Mouse (Mus musculus): ENCODE measurements around the gene Ceacam19. TPM values are rescaled to one million over a fixed set of nuclear protein-coding genes. Genes with fewer than 3 reads are reported as not detected.
A peak's percentile ranks its signal among the peaks of the same experiment; 100 is the strongest.

Ceacam19 gene
- polyA plus RNA-seq, 1 experiment from 2014 or later = not detected

- H3K4me1 ChIP-seq (ENCODE audit: control insufficient read depth, insufficient read depth, low read length) = no peaks in the 10 kb centered on the region
- H3K27ac ChIP-seq (ENCODE audit: low read depth, low read length) = no peak overlapping the region
- 93% methylated on average over 20 of the region's 20 CpGs for WGBS
- no peaks in the 10 kb centered on the region for H3K36me3 ChIP-seq (ENCODE audit: control insufficient read depth, insufficient read depth, low read length)
- H3K4me2 ChIP-seq (ENCODE audit: low read depth) = no peak overlapping the region
- peaks cover 4% of the 10 kb centered on the region; the same call in 1 of the 2 replicates for H3K27me3 ChIP-seq (ENCODE audit: control insufficient read depth, insufficient read depth, low read length)
- no peak overlapping the region for H3K4me3 ChIP-seq (ENCODE audit: low read depth, low read length)
- no peaks in the 10 kb centered on the region for H3K9me3 ChIP-seq (ENCODE audit: control insufficient read depth, low read length)
- H3K9ac ChIP-seq (ENCODE audit: low read length) = no peak overlapping the region
- DNase-seq (ENCODE audit: low spot score) (no peak), ATAC-seq (ENCODE audit: insufficient read depth, low FRiP score, low TSS enrichment) (no peak)
Observed at GRCm38 (mm10) chr7:19853526-19853925, 34.2 kb downstream of the Ceacam19 start.

GRCm38 (mm10) chr7:19851858-19852570, 35.8 kb downstream of the Ceacam19 start, which contains the start of gene Gm19345:
Gene Gm19345 (plus strand): TSS chr7:19852003.
- H3K4me2 ChIP-seq (ENCODE audit: low read depth) = peak within 1 kb of the TSS; percentile 23
- H3K4me1 ChIP-seq (ENCODE audit: control insufficient read depth, insufficient read depth, low read length) = no peaks in the 10 kb centered on the region
- H3K27ac ChIP-seq (ENCODE audit: low read depth, low read length) = no peak within 1 kb of the TSS
- peak; percentile 47 for DNase-seq (ENCODE audit: low spot score)
- no peaks in the 10 kb centered on the region for H3K9me3 ChIP-seq (ENCODE audit: control insufficient read depth, low read length)
- 0 out of 2 replicates have a peak within 1 kb of the TSS, but pooled peaks have one; percentile 26 for H3K9ac ChIP-seq (ENCODE audit: low read length)
- 5% methylated on average over 30 of the region's 33 CpGs for WGBS
- H3K4me3 ChIP-seq (ENCODE audit: low read depth, low read length) = no peak within 1 kb of the TSS
- ATAC-seq (ENCODE audit: insufficient read depth, low FRiP score, low TSS enrichment) = peak; percentile 53
- no peaks in the 10 kb centered on the region for H3K36me3 ChIP-seq (ENCODE audit: control insufficient read depth, insufficient read depth, low read length)
- peaks cover 4% of the 10 kb centered on the region; the same call in 1 of the 2 replicates for H3K27me3 ChIP-seq (ENCODE audit: control insufficient read depth, insufficient read depth, low read length)

GRCm38 (mm10) chr7:19844521-19845171, 43.1 kb downstream of the Ceacam19 start:
- WGBS = 67% methylated on average over 15 of the region's 15 CpGs
- Histone ChIP-seq H3K9me3 (ENCODE audit: control insufficient read depth, low read length) (no peaks in the 10 kb centered on the region), H3K27me3 (ENCODE audit: control insufficient read depth, insufficient read depth, low read length) (peaks cover 7% of the 10 kb centered on the region; the same call in 1 of the 2 replicates), H3K9ac (ENCODE audit: low read length) (no peak overlapping the region), H3K27ac (ENCODE audit: low read depth, low read length) (no peak overlapping the region), H3K4me2 (ENCODE audit: low read depth) (no peak overlapping the region), H3K4me3 (ENCODE audit: low read depth, low read length) (no peak overlapping the region), H3K4me1 (ENCODE audit: control insufficient read depth, insufficient read depth, low read length) (no peaks in the 10 kb centered on the region), H3K36me3 (ENCODE audit: control insufficient read depth, insufficient read depth, low read length) (no peaks in the 10 kb centered on the region)
- no peak for DNase-seq (ENCODE audit: low spot score)
- no peak for ATAC-seq (ENCODE audit: insufficient read depth, low FRiP score, low TSS enrichment)

GRCm38 (mm10) chr7:19843561-19843960, 44.2 kb downstream of the Ceacam19 start:
- 0 out of 2 replicates have a peak, but pooled peaks have one; percentile 60 for ATAC-seq (ENCODE audit: insufficient read depth, low FRiP score, low TSS enrichment)
- DNase-seq (ENCODE audit: low spot score) = peak; percentile 77
- no peak overlapping the region for H3K4me3 ChIP-seq (ENCODE audit: low read depth, low read length)
- H3K27me3 ChIP-seq (ENCODE audit: control insufficient read depth, insufficient read depth, low read length) = peaks cover 7% of the 10 kb centered on the region; the same call in 1 of the 2 replicates
- 4% methylated on average over 11 of the region's 11 CpGs for WGBS
- H3K36me3 ChIP-seq (ENCODE audit: control insufficient read depth, insufficient read depth, low read length) = no peaks in the 10 kb centered on the region
- H3K4me2 ChIP-seq (ENCODE audit: low read depth) = no peak overlapping the region
- H3K4me1 ChIP-seq (ENCODE audit: control insufficient read depth, insufficient read depth, low read length) = no peaks in the 10 kb centered on the region
- no peak overlapping the region for H3K27ac ChIP-seq (ENCODE audit: low read depth, low read length)
- no peaks in the 10 kb centered on the region for H3K9me3 ChIP-seq (ENCODE audit: control insufficient read depth, low read length)
- H3K9ac ChIP-seq (ENCODE audit: low read length) = no peak overlapping the region

GRCm38 (mm10) chr7:19842885-19843504, 44.8 kb downstream of the Ceacam19 start:
- ATAC-seq (ENCODE audit: insufficient read depth, low FRiP score, low TSS enrichment) = 0 out of 2 replicates have a peak, but pooled peaks have one; percentile 16
- H3K4me2 ChIP-seq (ENCODE audit: low read depth) = no peak overlapping the region
- no peaks in the 10 kb centered on the region for H3K4me1 ChIP-seq (ENCODE audit: control insufficient read depth, insufficient read depth, low read length)
- 36% methylated on average over 19 of the region's 19 CpGs for WGBS
- H3K9ac ChIP-seq (ENCODE audit: low read length) = no peak overlapping the region
- peaks cover 7% of the 10 kb centered on the region; the same call in 1 of the 2 replicates for H3K27me3 ChIP-seq (ENCODE audit: control insufficient read depth, insufficient read depth, low read length)
- H3K27ac ChIP-seq (ENCODE audit: low read depth, low read length) = no peak overlapping the region
- H3K4me3 ChIP-seq (ENCODE audit: low read depth, low read length) = no peak overlapping the region
- H3K9me3 ChIP-seq (ENCODE audit: control insufficient read depth, low read length) = no peaks in the 10 kb centered on the region
- no peak for DNase-seq (ENCODE audit: low spot score)
- no peaks in the 10 kb centered on the region for H3K36me3 ChIP-seq (ENCODE audit: control insufficient read depth, insufficient read depth, low read length)

GRCm38 (mm10) chr7:19841686-19842413, 45.9 kb downstream of the Ceacam19 start:
- Histone ChIP-seq H3K9ac (ENCODE audit: low read length) (no peak overlapping the region), H3K27ac (ENCODE audit: low read depth, low read length) (no peak overlapping the region), H3K36me3 (ENCODE audit: control insufficient read depth, insufficient read depth, low read length) (no peaks in the 10 kb centered on the region), H3K9me3 (ENCODE audit: control insufficient read depth, low read length) (no peaks in the 10 kb centered on the region), H3K27me3 (ENCODE audit: control insufficient read depth, insufficient read depth, low read length) (peaks cover 7% of the 10 kb centered on the region; the same call in 1 of the 2 replicates), H3K4me2 (ENCODE audit: low read depth) (no peak overlapping the region), H3K4me1 (ENCODE audit: control insufficient read depth, insufficient read depth, low read length) (no peaks in the 10 kb centered on the region), H3K4me3 (ENCODE audit: low read depth, low read length) (no peak overlapping the region)
- no peak for DNase-seq (ENCODE audit: low spot score)
- ATAC-seq (ENCODE audit: insufficient read depth, low FRiP score, low TSS enrichment) = no peak
- 84% methylated on average over 21 of the region's 21 CpGs for WGBS

- H3K4me1 ChIP-seq (ENCODE audit: control insufficient read depth, insufficient read depth, low read length) = no peaks in the 10 kb centered on the region
- H3K36me3 ChIP-seq (ENCODE audit: control insufficient read depth, insufficient read depth, low read length) = no peaks in the 10 kb centered on the region
- H3K27me3 ChIP-seq (ENCODE audit: control insufficient read depth, insufficient read depth, low read length) = peaks cover 7% of the 10 kb centered on the region; the same call in 1 of the 2 replicates
- DNase-seq (ENCODE audit: low spot score) (no peak), ATAC-seq (ENCODE audit: insufficient read depth, low FRiP score, low TSS enrichment) (no peak)
- H3K4me2 ChIP-seq (ENCODE audit: low read depth) = no peak overlapping the region
- H3K9ac ChIP-seq (ENCODE audit: low read length) = no peak overlapping the region
- WGBS = 82% methylated on average over 3 of the region's 3 CpGs
- no peak overlapping the region for H3K27ac ChIP-seq (ENCODE audit: low read depth, low read length)
- H3K9me3 ChIP-seq (ENCODE audit: control insufficient read depth, low read length) = no peaks in the 10 kb centered on the region
- no peak overlapping the region for H3K4me3 ChIP-seq (ENCODE audit: low read depth, low read length)
Observed at GRCm38 (mm10) chr7:19840936-19841335, 46.8 kb downstream of the Ceacam19 start.

- ATAC-seq (ENCODE audit: insufficient read depth, low FRiP score, low TSS enrichment) (no peak), DNase-seq (ENCODE audit: low spot score) (no peak)
- H3K4me3 ChIP-seq (ENCODE audit: low read depth, low read length) = no peak overlapping the region
- H3K9ac ChIP-seq (ENCODE audit: low read length) = no peak overlapping the region
- peaks cover 7% of the 10 kb centered on the region; the same call in 1 of the 2 replicates for H3K27me3 ChIP-seq (ENCODE audit: control insufficient read depth, insufficient read depth, low read length)
- H3K4me2 ChIP-seq (ENCODE audit: low read depth) = no peak overlapping the region
- no peaks in the 10 kb centered on the region for H3K9me3 ChIP-seq (ENCODE audit: control insufficient read depth, low read length)
- WGBS = 78% methylated on average over 4 of the region's 4 CpGs
- H3K27ac ChIP-seq (ENCODE audit: low read depth, low read length) = no peak overlapping the region
- no peaks in the 10 kb centered on the region for H3K4me1 ChIP-seq (ENCODE audit: control insufficient read depth, insufficient read depth, low read length)
- no peaks in the 10 kb centered on the region for H3K36me3 ChIP-seq (ENCODE audit: control insufficient read depth, insufficient read depth, low read length)
Observed at GRCm38 (mm10) chr7:19840371-19840770, 47.4 kb downstream of the Ceacam19 start.
